Mouse (Mus musculus) forelimb bud, embryonic 11.5 days (tissue): ENCODE measurements around the gene 4931422A03Rik.

Source experiments
- DNase-seq: peaks from one replicate; pipeline ENCODE4 v3.0.0-alpha.2; 2012; ENCODE audit warnings: low read depth, low spot score

Gene 4931422A03Rik

DNA sequence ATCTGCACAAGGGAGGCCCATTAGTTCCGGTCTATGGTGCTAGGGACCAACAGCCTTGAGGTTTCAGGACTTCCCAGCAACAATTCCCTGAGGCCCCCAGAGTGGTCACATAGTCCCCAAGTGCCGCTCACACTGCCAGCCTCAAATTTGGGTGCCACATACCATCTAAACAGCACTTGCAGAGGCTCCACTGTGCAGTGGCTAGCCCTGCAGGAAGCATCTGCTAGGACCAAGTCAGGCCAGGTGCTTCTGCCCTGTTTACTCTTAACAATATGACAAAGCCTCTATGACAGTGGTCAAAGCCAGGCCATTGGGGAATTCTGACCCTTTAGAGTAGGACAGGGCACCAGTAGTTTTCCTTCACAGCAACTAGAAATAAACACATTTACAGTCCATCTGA is 91.5 kb downstream of the 4931422A03Rik start:
- no peak for DNase-seq

DNA sequence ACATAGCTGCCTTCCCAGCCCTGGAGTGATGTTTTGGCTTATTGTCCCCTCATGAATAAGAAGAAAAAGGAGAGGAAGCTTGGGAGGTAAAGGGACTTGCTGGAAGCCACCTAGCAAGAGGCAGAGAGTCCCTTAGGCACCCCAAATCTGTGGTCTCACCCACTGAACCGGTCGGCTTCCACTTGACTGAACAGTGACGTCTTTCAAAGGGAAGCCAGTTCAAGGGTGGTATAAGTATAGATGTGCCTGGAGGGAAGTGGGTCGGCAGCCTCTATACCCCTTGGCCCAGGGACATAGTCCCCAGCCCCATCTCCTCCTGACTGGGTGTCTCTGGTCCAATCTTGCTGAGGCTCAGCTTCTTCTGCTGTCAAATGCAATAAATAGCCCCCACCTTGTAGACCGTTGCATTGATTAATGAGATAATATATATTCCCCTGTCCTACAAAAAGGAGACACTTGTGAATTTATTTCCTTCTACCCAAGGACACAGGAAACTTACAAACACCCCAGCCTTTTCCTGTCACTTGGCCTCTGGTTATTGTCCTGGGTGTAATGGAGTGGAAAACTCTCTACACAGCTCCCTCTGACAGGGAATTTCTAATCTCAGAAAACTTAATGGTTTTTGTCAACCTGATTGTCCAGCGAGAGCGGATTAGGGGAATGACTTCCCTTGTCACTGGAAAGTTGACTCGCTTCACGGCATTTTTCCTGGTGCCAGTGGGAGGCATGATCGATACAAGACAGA is 92.3 kb downstream of the 4931422A03Rik start:
- no peak for DNase-seq

DNA sequence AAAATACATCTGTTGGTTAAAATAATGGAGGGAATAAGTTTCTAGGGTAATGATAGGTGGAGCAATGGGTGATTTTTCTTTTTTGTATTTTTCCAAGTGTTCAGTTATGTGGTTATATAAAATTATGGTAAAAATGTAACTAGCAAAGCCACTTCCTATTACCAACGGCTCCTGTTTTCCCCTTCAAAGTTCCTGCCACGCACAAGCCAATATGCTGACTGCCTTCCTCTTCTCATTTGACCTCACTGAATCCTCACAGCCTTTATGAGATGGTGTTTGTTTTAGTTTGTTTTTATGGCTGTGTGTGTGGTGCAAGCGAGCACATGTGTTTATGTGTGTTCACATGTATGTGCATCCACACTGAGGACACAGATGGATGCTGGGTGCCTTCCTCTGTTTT is 93.5 kb downstream of the 4931422A03Rik start:
- DNase-seq = no peak

DNA sequence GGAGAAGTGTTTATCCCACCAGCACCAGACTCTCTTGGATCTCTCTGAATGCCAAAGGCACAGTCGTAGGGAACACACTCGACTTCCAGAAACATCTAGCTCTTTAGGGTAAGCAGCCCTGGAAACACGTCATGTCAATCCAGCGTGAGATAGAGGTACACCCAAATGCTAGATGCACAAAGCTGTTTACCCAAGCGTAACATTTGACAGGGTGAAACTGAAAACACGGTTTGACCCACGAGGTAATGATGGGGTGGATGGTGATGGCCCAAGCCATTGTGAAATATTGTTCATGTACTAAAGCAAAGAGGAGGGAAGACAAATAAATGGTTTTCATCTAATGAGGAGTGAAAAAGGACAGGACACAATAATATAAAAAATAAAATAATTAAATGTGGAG is 93.9 kb downstream of the 4931422A03Rik start:
- no peak for DNase-seq

DNA sequence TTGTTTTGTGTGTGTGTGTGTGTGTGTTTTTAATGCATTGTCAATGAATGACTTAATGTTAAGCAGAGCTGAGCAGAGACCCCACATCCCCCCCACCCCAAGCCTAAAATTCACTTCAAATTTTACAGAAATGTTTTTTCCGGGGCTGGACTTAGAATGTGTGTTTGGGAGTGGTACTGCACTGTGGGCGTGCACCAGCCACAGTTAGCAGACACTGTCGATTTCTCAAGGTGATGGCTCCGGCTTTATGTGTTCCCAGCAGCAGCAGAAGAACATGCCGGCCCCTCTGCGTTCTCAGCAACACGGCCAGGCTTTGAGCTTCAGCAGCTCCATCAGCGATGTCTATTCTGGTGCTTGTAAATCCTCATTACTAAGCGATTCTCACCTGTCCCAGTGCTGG is 95.7 kb downstream of the 4931422A03Rik start:
- DNase-seq = no peak

DNA sequence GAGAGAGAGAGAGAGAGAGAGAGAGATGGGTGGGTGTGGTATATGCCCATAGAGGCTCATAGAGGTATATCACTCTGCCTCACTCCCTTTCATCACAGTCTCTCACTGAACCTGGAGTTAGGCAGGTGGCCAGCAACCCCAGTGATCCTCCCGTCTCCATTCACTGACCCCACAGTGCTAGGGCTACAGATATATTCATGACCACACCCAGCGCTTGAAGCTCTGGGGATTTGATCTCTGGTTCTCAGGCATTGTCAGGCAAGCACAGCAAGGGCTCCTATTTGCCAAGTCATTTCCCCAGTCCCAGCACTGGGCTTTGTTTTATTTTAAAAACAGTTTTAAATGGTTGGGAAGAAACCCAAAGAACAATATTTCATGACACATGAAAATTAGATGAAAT is 96.1 kb downstream of the 4931422A03Rik start:
- DNase-seq = no peak

DNA sequence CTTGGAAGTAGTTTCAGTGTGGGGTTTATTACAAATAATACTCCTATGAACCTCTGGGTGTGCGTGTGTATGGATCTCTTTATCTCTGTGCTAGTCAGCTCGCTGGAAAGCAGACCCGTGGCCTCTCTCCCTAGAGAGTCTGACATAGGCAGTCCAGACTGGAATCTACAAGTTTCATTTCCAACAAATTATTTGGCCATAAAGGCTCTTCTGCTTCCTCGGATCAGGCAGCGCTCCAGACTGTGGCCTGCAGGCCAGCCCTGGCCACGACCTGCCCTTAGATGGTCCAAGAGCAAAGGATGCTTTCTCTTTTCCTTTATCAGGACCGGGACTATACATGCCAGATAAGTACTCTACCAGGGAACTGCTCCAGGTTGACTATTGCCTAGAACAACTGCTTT is 96.7 kb downstream of the 4931422A03Rik start:
- DNase-seq = no peak

DNA sequence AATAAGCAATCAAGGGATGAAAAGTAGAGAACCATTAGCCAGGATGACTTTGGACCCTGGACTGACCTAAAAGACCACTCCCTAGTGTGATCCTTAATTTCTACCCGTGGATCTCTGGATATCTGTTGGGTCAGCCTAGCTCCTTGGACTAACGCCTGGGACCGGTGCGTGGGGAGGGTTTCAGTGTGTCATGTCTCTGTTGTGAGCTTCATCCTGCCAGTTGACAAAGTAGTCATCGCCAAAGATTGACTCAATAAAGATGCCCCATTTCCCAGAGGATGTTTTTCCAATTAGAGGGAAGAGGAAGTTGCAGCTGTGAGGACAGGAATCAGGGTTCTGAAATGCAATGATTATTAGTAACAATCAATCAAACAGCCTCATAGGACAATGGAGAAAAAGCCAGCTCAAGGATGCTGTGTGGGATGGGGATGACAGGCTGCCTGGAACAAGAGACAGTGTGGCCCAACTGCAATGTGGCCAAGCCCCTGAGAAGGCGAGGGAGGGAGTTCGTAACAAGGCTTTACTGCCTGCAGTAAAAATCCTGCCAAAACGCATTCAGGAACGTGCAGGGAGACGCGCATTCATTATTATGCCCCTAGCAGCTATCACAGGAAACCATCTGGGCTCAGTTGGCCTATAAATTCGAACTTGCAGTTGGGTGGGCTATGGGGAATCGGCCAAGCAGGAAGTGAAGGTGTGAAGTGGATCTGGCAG is 97.7 kb downstream of the 4931422A03Rik start:
- peak; percentile 76 for DNase-seq

DNA sequence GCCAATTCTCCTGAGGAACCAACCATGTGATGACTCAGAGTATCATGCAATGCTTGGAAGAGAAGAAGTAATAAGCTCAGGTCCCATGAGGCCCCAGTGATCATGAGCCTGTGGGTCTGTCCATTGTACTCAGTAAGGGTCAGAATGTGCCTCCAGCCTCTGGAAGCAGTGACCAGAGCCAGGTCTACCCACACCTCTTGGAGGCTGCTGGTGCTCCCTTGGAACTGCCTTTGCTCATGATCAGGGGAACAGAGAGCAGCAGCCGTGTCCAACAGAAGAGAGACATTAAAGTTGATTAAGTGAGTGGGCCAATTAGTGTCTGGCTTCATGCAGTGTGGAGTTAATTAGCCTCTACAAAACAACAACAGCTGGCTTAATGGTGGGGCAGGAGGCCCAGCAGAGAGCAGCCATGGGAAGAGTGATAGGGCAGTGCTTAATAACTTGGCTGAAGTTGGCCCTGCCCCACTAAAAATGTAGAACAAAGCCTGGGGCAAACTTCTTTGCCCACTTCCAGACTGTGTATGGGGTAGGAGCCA is 100.5 kb downstream of the 4931422A03Rik start:
- peak; percentile 77 for DNase-seq

DNA sequence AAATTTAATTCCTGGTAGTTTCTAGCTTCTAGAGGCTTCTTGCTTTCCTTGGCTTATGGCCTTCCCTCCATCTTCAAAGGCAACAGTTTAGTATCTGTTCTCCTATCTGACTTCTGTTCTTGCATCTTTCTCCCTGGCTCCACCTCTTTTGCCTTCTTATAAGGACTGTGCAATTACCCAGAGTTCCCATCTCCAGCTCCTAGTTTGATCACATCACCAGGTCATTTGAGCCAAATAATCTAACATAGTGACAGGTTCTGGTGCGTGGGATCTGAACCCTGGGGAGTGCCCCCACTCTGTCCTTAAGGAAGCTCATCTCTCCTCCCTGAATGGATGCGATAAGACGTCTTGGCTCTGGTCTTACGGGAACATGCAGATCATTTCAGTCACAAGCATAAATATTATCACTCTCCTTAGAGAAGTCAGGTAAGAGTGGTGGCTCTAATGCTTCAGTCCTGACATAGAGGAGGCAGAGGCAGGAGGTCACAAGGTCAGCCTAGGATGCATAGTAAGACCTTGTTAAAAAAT is 101.5 kb downstream of the 4931422A03Rik start:
- DNase-seq = no peak

DNA sequence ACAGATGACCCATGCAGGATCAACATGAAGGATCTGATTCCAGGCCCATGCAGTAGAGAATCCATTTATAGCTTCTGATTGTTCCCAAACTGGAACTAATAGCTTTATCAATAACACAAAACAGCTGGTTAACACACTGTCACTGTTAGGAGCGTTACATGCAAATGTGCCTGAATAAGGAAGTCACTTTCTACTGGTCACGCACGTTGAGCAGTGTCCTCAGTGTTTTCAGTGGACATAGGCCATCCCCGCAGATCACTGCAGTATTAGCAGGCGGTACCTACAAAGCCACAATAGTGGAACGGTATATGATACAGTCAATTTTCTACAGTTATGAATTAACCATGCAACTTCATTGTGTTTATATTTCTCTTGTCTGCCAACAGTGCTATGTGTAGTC is 108.7 kb downstream of the 4931422A03Rik start:
- DNase-seq = no peak

DNA sequence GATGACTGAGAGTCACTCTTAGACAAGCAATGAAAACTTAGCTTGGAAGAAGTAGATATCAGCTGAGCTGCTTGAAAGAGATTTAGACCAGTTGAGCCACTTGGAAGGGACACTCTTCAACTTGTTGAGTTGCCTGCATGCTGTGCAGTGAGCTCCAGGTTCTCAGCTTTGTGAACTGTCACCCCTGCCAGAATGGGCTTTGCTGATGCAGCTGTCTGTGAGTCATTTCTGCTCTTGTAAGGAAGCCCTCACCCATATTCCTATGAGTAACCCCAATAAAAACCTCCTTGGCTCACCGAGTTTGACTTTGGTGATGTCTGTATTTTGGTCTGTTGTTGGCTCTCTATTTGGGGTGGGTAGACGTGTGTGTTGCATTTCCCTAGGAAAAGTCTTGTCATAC is 109.8 kb downstream of the 4931422A03Rik start:
- no peak for DNase-seq

DNA sequence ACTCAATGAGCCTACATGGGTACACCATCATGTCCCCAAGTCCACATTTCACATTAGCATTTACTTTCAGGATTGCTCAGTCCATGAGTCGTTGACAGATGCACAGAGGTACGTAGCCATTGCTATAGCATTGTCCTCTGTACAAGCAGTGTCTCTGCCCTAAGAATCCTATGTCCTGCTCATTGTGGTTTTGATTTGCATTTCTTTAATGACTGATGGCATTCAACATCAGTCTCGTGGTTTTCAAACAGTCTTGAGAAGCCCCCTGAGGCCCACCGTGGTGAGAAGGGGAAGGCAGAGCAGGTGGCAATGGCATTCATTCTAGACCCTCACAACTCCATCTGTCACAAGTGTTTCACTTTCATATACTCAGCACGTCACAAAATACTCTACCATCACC is 110.8 kb downstream of the 4931422A03Rik start:
- no peak for DNase-seq
